Mouse (Mus musculus) liver, embryonic 14.5 days (tissue): ENCODE results near the gene Mdga2.

ENCODE experiments used
- CTCF ChIP-seq: IDR thresholded peaks from 2 replicates; pipeline ENCODE4 v1.5.1; 2016; ENCODE audit warnings: antibody characterized with exemption, low read depth, control low read depth
- EP300 ChIP-seq: IDR thresholded peaks from 2 replicates; pipeline ENCODE4 v1.6.1; 2016; ENCODE audit warnings: antibody characterized with exemption, low read depth

DNA sequence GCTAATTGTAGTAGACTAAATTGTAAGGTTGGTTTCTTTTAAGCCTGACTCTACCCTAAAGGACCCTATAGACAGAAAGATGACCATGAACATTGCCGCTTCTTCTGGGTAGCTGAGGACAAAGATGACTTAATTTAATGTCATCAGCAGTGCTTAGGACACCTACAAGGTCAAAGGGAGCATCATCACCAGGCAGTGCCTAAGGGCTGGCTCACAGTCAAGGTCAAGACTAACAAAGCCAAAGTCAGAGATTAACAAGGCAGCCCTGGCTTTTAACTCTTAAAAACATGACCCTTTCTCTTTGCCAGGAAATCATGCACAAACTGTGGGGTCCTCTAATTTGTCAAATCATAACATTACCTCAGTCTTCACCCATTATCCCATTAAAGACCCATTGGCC is 657.0 kb downstream of the Mdga2 start:
- TF ChIP-seq CTCF, result no peak
- TF ChIP-seq EP300, result no peak
